Mouse (Mus musculus): ENCODE results near the gene Gucy1b2.
A peak's percentile ranks its signal among the peaks of the same experiment; 100 is the strongest.

The Gucy1b2 gene

GRCm38 (mm10) chr14:62443840-62444430, 12.2 kb downstream of the Gucy1b2 start:
- no peak for DNase-seq

GRCm38 (mm10) chr14:62442971-62443370, 13.1 kb downstream of the Gucy1b2 start:
- no peak for DNase-seq

- no peak for DNase-seq
These were observed 16.1 kb downstream of the Gucy1b2 start for GRCm38 (mm10) chr14:62440036-62440435.

- no peak for DNase-seq
These were observed 17.9 kb downstream of the Gucy1b2 start for GRCm38 (mm10) chr14:62438236-62438635.

GRCm38 (mm10) chr14:62437806-62438205, 18.3 kb downstream of the Gucy1b2 start:
- no peak for DNase-seq

DNA sequence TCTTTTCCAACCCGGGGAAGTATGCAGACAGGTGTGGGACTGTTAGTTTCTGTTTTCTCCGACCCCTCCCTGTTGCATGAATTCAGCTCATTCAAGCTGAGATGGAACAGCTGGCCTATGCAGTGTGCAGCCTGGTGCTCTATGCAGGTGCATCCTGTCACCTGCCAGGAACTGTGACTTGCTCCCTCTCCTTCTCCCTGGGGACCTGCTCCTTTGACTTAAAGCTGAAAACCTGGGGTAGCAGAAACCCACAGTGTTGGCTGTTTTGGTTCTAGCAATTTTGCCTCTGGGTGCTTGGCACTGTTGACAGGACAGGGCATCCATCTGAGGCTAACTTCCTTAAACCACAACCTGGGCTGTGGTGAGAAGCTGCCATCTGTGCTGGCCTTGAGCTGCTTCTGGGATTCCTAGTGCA, 30.8 kb downstream of the Gucy1b2 start:
- DNase-seq, result no peak

DNA sequence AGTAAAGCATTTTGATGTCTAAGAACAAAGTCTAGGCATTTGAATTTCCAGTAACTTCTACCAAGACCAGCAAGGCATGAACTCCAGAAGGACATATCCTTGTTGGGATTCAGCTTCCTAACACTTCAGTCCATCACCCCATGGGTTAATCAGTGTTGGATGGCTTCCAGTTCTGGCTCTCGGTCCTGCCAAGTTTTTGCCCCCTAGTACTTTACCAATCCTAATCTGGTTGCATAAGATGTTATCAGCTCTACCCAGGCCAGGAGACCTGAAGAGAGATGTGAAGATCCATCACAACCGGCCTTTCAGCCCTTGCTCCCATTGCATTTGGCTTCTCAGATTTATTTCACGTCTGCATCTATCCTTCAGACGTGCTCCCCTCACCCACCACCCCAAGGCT, 33.8 kb downstream of the Gucy1b2 start:
- no peak for DNase-seq

DNA sequence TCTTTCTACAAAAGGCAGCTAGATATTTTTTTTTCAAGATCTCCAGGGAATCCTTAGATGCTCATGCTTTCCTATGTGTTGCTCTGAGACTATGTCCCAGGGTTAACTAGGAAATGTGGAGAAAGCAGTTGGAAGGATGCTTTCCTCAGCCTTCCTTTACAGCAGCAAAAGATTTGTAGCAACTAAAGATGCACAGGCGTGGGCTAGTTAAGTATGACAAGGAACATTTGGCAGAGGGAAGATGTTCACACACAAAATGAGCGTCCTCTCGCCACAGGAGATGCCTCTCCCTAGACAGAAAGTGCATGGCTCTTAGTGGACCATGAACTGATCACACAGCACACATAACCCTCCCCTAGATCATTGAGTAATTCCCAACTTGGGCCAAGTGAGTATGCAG, 38.6 kb downstream of the Gucy1b2 start:
- no peak for DNase-seq

DNA sequence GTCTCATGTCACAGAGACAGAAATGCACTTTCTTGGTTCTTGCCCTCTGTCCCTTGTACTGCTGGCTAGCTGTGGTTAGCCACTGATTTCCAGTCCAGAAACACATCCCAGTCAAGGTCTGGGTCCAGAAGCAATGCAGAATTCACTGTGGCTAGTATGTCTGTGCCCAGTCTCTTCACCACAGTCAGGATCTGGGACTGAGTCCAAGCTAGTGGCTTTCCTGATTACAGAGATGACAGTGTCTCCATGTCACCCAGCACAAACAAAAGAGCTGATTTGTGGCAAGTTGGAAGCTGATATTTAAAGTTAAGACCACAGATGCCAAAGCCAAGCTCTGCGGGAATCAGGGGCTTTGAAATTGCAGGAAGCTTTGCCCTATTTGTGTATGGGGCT, 39.4 kb downstream of the Gucy1b2 start:
- peak; percentile 11 for DNase-seq

DNA sequence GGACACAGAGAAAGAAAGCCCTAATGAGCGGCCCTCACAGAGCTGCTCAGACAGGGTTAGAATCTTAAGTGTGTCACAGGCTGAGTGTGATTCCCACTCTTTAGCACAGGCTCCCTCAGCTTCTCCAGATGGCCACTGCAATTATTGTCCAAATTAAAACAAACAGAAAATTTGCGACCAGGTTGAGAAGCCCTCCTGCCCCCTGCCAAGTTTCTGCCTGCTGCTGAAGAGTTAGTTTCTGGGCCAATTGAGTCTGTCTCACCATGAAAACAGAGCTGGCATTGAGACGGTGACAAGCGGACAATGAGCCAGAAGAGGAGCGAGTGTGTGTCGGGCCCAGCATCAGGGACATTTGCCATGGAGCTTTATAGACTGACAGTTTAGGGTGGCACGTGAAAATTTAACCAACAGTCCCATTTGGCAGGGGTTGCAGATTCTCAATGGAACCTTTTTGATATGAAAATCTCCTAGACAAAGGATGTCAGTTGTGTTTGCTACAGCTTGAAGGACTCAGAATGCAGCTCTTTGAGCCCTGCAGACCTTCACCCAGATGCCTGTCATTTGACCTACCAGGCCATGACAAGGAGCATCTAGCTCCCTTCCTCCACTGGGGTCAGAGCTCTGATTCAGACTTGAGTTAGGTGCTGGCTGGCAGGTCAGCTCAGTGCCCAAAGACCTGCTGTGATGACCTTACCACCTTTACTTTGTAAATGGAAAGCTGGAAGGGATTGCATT, 39.9 kb downstream of the Gucy1b2 start:
- DNase-seq, result no peak

GRCm38 (mm10) chr14:62395346-62395745, 60.7 kb downstream of the Gucy1b2 start:
- no peak for DNase-seq

DNA sequence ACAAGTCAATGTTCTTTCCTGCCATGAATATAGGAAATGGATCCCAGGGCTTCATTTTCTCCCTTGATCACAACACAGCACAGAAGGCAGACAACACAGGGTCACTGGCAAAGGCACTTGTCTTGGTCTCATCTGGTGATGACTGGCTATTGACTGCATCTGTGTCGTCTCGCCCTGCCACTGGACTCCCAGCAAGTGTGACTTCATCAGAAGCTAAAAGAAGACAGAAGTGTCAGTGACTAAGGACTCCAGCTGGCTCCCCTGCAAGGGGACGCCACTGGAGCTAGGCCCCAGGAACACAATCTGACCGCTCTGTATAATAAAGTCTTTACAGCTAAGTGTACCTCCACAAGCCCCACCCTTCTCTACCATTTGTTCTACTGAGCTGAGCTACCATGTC, 63.3 kb downstream of the Gucy1b2 start:
- no peak for DNase-seq

DNA sequence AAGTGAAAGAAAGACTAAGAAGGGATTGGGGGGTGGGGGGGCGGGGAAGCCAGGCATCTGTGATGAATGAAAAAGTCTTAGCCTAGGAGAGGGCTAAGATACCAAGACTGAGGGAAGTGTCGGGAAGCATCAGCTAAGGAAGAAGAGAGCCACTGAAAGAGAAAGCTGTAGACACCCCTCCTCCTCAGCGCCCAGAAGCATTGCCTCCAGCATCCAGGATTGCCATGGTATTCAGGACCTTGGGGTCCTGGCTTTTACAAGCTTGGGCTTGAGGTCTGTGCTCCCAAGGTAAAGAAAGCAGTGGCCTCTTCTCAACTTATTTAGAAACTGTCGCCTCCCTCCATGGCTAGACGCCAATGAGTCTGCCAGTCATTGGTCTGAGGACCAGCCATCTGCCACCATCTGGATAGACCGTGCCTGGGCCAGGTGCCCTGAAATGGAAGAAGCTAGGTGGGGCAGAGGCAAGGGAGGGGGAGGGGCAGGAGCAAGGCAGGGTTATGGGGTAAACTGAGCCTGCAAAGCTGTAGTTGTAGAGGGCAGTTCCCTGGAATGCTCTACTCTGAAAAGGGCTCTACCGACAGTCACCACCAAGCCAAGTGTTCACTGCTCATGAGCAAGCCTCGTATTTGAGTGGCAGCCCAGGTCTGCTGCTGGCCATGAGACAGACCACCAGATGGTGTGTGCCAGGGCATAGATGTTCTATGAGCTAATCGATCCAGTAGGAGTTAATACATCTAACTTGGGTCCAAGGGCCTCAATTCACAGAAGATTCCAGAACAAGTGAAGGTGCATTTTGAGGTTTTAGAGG, 66.2 kb downstream of the Gucy1b2 start:
- no peak for DNase-seq

DNA sequence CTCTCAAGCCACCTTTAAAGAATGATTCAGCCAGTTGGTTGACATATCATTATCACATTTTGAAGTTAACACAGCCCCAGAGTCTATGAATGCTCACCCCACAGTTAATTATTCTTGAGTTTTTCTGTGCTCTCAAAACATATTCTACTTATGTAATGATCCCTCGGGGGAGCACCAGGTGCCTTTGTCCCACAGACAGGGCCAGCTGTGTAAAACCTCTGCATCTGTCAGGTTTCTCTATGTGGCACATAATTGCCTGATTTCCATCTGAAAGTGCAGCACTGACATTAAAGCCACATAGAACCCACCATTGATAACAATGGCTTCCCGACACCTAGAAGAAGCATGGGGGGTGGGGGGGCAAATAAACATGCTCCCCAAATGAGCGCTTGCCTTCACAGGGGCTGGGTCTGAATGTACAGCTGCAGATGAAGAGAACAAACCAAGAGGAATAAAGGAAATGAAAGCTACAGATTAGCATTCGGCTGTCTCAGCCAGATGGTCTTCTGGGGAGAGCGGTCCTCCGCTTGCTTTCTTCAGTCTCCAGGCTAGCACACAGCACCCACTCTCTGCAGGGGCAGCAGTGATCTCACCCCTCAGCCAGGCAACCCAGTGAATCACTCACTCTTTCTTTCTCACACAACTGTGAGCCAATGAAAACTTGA, 66.9 kb downstream of the Gucy1b2 start:
- no peak for DNase-seq

DNA sequence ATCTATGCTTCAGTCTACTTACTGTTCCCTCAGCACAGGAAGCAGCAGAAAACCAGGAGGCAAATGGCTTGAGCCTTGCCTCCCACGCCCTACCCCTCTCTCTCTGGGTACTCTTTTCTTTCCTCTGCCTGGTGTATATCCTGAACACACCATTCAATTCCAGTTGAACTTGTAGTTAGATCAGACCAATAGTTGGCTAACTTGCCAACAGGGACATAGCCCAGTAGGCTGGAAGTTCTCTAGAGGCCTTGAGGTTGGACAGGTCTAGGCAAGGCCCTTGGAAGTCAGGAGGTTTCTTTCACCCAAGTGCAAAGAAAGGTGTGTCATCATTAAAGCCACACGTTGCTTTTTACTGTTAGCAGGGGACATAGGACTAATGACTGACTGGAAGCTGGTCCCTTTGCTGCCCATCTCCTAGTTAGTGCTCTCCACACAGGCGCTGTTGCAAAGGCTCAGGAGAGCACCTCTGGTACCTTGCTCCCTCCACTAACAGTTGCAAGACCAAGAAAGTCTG, 72.2 kb downstream of the Gucy1b2 start:
- no peak for DNase-seq

DNA sequence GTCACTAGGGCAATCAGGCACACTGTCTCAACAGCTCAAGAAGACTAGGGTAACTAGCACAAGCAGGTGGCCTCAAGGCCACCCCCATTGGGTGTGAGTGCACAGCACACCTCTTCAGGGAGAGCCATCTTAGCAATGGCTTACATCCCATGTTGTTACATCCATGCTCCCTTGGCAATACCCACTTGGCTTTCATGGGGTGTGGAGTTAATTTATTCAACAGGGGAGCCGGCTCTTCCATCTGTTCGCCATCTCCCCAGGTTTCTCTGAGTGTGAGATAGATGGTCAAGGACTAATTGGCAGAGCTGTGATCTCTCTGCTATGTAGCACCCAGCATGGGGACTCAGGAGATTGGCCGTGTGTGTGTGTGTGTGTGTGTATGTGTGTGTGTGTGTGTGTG, 73.0 kb downstream of the Gucy1b2 start:
- no peak for DNase-seq

- DNase-seq, result no peak
These were observed 75.5 kb downstream of the Gucy1b2 start for GRCm38 (mm10) chr14:62380606-62381005.

- DNase-seq, result no peak
These were observed 76.7 kb downstream of the Gucy1b2 start for GRCm38 (mm10) chr14:62379391-62379790.

GRCm38 (mm10) chr14:62376115-62376514, 80.0 kb downstream of the Gucy1b2 start:
- no peak for DNase-seq

DNA sequence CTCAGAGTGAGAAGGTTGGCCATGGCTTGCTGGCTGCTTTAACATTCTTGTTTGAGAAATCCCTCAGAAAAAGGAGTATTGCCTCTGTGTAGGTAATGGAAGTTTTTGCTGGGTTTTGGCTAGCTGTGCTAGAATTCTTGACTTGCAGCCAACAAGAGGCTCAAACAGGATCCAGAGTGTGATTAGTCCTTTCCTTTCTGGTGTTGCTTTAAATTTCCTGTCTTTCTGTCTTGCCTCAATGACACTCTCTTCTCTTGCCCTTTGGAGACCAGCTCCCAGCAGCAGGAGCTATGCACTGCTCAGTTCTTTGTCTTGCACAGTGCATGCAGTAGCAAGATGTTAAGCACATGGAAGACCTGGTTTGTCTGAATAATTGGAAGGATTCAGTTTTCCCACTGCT, 80.4 kb downstream of the Gucy1b2 start:
- peak; percentile 34 for DNase-seq

GRCm38 (mm10) chr14:62374001-62374400, 82.1 kb downstream of the Gucy1b2 start:
- DNase-seq, result no peak

GRCm38 (mm10) chr14:62370819-62371218, 85.3 kb downstream of the Gucy1b2 start:
- DNase-seq, result peak; percentile 60

DNA sequence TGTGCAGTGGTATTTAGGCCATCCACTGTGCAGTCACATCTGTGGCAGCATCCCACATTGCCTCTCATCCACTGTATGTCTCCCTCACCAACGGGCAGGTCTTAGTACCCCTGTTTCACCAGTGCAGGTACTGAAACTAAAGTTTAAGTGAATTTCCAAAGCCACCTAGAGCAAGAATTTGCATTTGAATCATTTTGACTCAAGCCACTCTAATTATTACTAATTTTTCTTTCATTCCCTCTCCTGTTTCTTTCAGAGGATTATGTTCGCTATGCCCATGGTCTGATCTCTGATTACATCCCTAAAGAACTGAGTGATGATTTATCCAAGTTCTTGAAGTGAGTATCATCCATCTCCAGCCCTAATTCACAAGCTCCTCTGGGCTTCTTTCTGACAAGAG, 92.3 kb downstream of the Gucy1b2 start:
- DNase-seq, result no peak

Data from kidney, postnatal 10 days (tissue).